Mouse (Mus musculus) heart, adult 2 months (tissue): ENCODE measurements around the gene Ppp2r5c. TPM values are rescaled to one million over a fixed set of nuclear protein-coding genes. Genes with fewer than 3 reads are reported as not detected.

ENCODE experiments used
- DNase-seq, 2 experiments: peaks; one replicate each; pipeline ENCODE4 v3.0.0; 2021
- H3K27ac ChIP-seq: fragments of 200-600 bp; 2 replicates; pipeline ENCODE4 v1.8.1; 2022
- H3K27me3 ChIP-seq: fragments of 200-500 bp; 2 replicates; pipeline ENCODE4 v1.6.1; 2012; ENCODE audit warnings: mild to moderate bottlenecking, low read length, inconsistent platforms, mixed read lengths; ENCODE audit not compliant: control insufficient read depth, insufficient read depth
- H3K36me3 ChIP-seq: fragments of 200-500 bp; 2 replicates; pipeline ENCODE4 v1.6.1; 2012; ENCODE audit warnings: low read length, inconsistent platforms; ENCODE audit not compliant: control insufficient read depth, insufficient read depth
- H3K4me1 ChIP-seq: fragments of 200-500 bp; 2 replicates; pipeline ENCODE4 v1.6.1; 2011; ENCODE audit warnings: low read length; ENCODE audit not compliant: control insufficient read depth, insufficient read depth
- H3K4me3 ChIP-seq: fragments of 200-600 bp; 2 replicates; pipeline ENCODE4 v1.8.1; 2022
- H3K79me2 ChIP-seq: fragments of 200-500 bp; replicated peaks from 2 replicates; pipeline ENCODE4 v1.6.1; 2012; ENCODE audit warnings: mild to moderate bottlenecking, inconsistent platforms, low read length, moderate library complexity, mixed read lengths; ENCODE audit not compliant: control insufficient read depth, insufficient read depth
- H3K9ac ChIP-seq: fragments of 200-500 bp; 2 replicates; pipeline ENCODE4 v1.6.1; 2012; ENCODE audit warnings: low read depth, mild to moderate bottlenecking, control low read depth, inconsistent platforms, low read length, mixed read lengths
- CTCF ChIP-seq: fragments of 200-600 bp; IDR thresholded peaks from 2 replicates; pipeline ENCODE4 v1.8.1; 2022; ENCODE audit warnings: antibody characterized with exemption, mild to moderate bottlenecking, moderate library complexity
- EP300 ChIP-seq: fragments of 200-500 bp; IDR thresholded peaks from 2 replicates; pipeline ENCODE4 v1.6.1; 2011; ENCODE audit warnings: low read depth, low read length, control low read depth; ENCODE audit not compliant: insufficient read depth
- POLR2A ChIP-seq: fragments of 200-500 bp; IDR thresholded peaks from 2 replicates; pipeline ENCODE4 v1.6.1; 2011; ENCODE audit warnings: mild to moderate bottlenecking, low read depth, low read length, control low read depth; ENCODE audit not compliant: insufficient read depth
- WGBS: fragments of 180-500 bp; shearing (Covaris S2); methylation state at CpG from one replicate; pipeline ENCODE4 v1.1.7; 2018; 5-methylcytosine and 5-hydroxymethylcytosine counted together
- intact Hi-C: fragments of 180-260 bp; cut with DNase I; formaldehyde crosslinking; loops from one replicate; pipeline ENCODE4 v1.15.1; 2025
- polyA plus RNA-seq: library from polyadenylated mRNA; depleted of rRNA; stranded (reverse); fragments of >200 nt; gene quantifications from 2 replicates; pipeline ENCODE4 v1.2.3, GENCODE M21; 2012
- total RNA-seq, 2 experiments: library from RNA; stranded (reverse); gene quantifications; 2 replicates each; pipeline ENCODE4 v1.2.3; 2021

Ppp2r5c gene
- total and polyA plus RNA-seq, 3 experiments = 41.7 to 93.7 (median 90.9) TPM

DNA sequence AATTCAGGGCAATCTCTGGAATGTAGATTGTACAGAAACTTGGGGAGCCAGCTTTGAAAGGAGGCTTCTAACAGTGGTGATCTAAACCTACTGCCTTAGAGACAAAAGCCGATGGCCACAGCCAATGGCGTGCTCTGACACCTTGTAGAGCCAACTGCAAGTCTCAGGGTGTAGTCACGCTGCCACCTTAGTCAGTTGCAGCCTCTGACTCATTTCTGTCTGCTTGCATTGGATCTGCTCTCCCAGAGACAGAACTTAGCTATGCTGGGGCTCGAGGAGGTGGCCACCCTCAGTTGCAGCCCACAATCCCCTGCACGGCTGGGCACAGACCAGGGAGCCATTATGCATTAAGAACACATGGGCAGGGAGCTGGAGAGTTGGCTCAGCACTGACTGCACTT lies 106.4 kb downstream of the Ppp2r5c start:
- no peaks in the 10 kb centered on the region for H3K79me2 ChIP-seq
- no peaks in the 10 kb centered on the region for H3K36me3 ChIP-seq
- TF ChIP-seq CTCF = no peak
- no peak for TF ChIP-seq POLR2A
- no peak for TF ChIP-seq EP300
- no peak overlapping the region for H3K27ac ChIP-seq
- no peak for DNase-seq
- 94% methylated on average over 5 of the region's 5 CpGs for WGBS
- no peak overlapping the region for H3K9ac ChIP-seq
- H3K27me3 ChIP-seq = no peaks in the 10 kb centered on the region
- intact Hi-C loops = no loop called here
- H3K4me1 ChIP-seq = no peaks in the 10 kb centered on the region; the same call in none of the 2 replicates
- no peak overlapping the region for H3K4me3 ChIP-seq

DNA sequence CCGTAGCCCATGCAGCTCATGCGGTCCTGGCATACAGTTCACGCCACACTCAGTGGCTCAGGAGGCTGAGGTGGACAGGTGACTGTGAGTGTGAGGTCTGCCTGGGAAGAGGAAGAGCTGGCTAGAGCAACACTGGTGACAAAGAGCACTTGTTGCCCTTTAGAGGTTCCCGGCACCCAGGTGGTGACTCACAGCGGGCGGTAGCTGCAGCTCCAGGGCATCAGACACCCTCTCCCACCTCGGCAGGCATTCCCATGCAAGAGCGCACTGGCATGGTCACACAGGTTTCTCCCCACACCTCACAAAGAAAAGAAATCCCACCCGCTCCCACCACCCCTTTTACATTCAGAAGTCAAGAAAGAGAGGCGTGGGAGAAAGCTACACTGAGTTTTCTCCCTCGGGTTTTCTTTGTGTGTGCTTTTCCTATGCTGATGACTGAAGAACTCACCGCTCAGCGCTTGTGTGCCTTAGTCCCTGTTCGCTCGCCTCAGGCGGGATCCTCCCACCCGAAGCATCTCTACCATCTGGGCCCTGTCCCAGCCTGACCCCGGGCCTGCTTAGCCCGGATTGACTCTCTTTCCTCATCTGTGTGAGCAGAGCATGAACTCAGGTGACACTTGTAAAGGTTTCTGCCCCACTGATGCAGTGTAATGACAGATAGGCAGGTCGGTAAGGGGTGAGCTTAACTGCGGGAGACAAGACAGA lies 108.8 kb downstream of the Ppp2r5c start:
- H3K4me1 ChIP-seq = no peaks in the 10 kb centered on the region
- no peaks in the 10 kb centered on the region for H3K36me3 ChIP-seq
- H3K27me3 ChIP-seq = no peaks in the 10 kb centered on the region
- WGBS = 90% methylated on average over 21 of the region's 21 CpGs
- no peak overlapping the region for H3K27ac ChIP-seq
- intact Hi-C loops = no loop called here
- TF ChIP-seq EP300 (no peak), POLR2A (no peak), CTCF (no peak)
- no peak for DNase-seq
- H3K9ac ChIP-seq = no peak overlapping the region
- no peak overlapping the region for H3K4me3 ChIP-seq
- H3K79me2 ChIP-seq = no peaks in the 10 kb centered on the region

DNA sequence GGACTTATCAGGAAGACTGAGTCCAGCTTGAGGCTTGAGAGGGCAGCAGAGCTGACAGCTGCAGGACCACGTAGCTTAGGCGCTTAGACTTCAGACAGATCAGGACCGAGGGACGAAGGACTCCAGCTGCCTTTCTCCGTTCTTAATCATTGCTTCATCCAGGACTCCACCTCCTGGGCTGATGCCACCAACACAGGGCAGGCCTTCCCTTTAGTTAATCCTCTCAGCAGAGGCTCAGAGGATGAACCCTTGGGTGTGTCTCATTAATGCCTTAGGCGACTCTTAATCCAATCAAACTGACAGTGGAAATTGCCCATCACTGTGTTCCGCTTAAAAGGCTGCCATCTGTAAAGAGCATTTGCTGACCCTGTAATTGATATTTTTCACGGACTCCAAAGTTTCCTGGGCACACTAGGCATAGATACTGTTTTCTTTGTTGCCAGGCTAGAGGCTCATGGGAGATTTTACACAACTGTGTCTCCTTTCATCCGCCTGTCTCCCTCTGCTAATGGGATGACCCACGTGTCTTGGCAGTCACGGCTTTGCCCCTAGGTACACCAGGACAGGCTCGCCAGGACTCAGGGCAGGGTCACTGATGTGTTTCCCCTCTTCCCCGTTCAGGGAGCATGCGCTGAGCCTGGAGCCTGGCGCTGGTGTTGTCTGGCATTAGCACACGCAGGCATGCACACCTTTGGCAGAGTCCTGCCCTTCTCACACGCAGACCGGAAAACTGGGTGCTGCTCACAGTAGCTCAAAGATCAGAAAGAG lies 110.1 kb downstream of the Ppp2r5c start:
- no peaks in the 10 kb centered on the region for H3K36me3 ChIP-seq
- no peaks in the 10 kb centered on the region for H3K27me3 ChIP-seq
- peak; percentile 55 to 56 for DNase-seq
- no peak overlapping the region for H3K9ac ChIP-seq
- H3K79me2 ChIP-seq = no peaks in the 10 kb centered on the region
- no peak overlapping the region for H3K4me3 ChIP-seq
- no peak for TF ChIP-seq POLR2A
- no peak for TF ChIP-seq EP300
- no peak for TF ChIP-seq CTCF
- intact Hi-C loops = no loop called here
- H3K27ac ChIP-seq = no peak overlapping the region
- 84% methylated on average over 18 of the region's 18 CpGs for WGBS
- H3K4me1 ChIP-seq = no peaks in the 10 kb centered on the region

DNA sequence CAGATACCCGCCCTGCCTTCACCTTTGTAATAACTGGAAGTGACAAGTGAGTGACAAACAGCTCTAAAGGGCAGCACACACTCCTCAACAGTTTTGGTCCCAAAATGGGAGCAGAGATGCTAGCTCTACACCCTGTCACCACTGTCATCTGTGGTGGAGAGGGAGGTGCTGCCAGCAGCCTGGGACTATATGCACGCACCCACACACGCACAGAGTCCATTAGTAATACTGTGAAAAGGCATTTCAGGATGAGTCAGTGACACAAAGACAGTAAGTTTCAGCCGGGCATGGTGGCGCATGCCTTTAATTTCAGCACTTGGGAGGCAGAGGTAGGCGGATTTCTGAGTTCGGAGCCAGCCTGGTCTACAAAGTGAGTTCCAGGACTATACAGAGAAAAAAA lies 111.3 kb downstream of the Ppp2r5c start:
- no peaks in the 10 kb centered on the region for H3K36me3 ChIP-seq

DNA sequence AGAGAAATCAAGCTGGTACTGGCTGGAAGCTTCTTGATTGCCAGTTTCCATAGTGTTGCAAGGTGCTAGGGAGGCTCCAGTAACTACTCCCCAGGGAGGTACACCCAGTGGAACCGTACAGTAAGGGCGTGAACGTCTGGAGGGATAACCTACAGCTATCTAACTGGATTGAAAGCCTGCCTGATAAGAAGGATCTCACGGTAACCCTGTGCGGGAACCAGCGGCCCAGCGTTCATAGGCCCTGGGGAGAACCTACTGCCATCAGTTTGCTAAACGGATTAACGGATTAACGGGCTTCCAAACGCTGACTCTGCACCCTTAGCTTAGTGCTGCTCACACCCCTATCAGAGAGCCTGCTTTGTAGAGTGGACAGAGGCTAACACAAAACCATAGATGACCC lies 116.5 kb downstream of the Ppp2r5c start:
- H3K79me2 ChIP-seq = no peaks in the 10 kb centered on the region
- H3K27me3 ChIP-seq = no peaks in the 10 kb centered on the region
- WGBS = 72% methylated on average over 11 of the region's 11 CpGs
- TF ChIP-seq CTCF (no peak), EP300 (no peak)
- H3K36me3 ChIP-seq = no peaks in the 10 kb centered on the region
- H3K4me1 ChIP-seq = no peaks in the 10 kb centered on the region
- H3K27ac ChIP-seq = no peak overlapping the region
- intact Hi-C loops = loop anchor here (5.0 kb wide), 1 partner anchor 111 kb away; no protein-coding TSS in a partner anchor
- no peak overlapping the region for H3K9ac ChIP-seq
- no peak for DNase-seq
- no peak overlapping the region for H3K4me3 ChIP-seq

More for the DNA sequence above, 111.3 kb downstream of the Ppp2r5c start:
- Histone ChIP-seq H3K27me3 (no peaks in the 10 kb centered on the region), H3K79me2 (no peaks in the 10 kb centered on the region), H3K4me1 (no peaks in the 10 kb centered on the region), H3K9ac (no peak overlapping the region), H3K27ac (no peak overlapping the region), H3K4me3 (no peak overlapping the region)
- intact Hi-C loops = no loop called here
- no peak for DNase-seq
- 99% methylated on average over 7 of the region's 7 CpGs for WGBS
- TF ChIP-seq EP300 = no peak

DNA sequence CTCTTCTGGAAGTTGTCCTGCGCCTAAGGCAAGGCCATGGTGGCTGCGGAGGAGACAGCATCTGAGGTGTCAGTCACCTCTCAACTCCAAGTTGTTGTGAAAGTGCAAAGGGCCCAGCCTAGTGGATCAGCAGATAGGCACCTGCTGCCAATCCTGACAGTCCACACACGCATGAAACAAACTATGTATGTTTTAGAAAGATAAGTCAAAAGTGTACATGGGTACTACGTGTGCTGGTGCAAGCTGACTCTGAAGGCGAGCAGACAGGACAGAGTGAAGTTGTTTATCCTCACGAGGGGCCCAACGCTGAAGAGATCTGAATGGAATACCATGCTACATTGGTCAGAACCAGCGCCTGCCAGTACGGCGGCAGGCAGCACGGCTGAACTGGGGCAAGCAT lies 117.9 kb downstream of the Ppp2r5c start:
- no peak for DNase-seq
- Histone ChIP-seq H3K79me2 (no peaks in the 10 kb centered on the region), H3K9ac (no peak overlapping the region), H3K27me3 (no peaks in the 10 kb centered on the region), H3K36me3 (no peaks in the 10 kb centered on the region), H3K4me1 (no peaks in the 10 kb centered on the region), H3K27ac (no peak overlapping the region), H3K4me3 (no peak overlapping the region)
- WGBS = 92% methylated on average over 11 of the region's 11 CpGs
- TF ChIP-seq POLR2A (no peak), EP300 (no peak), CTCF (no peak)
- intact Hi-C loops = loop anchor here (5.0 kb wide), 1 partner anchor 113 kb away; no protein-coding TSS in a partner anchor
